Mouse (Mus musculus) brain, embryonic 14.5 days (tissue): ENCODE measurements at regions not wholly inside any gene's neighbourhood (a gene's known extent, or its start where the extent isn't known, plus 50 kb on each side); places are given as distances from the start of the nearest gene placed in this dataset.

Source experiments
- CTCF ChIP-seq: fragments of 200-500 bp; IDR thresholded peaks from 2 replicates; pipeline ENCODE4 v1.5.1; 2012; ENCODE audit warnings: inconsistent platforms, mild to moderate bottlenecking, moderate library complexity, borderline replicate concordance; ENCODE audit not compliant: insufficient read depth, insufficient read length; ENCODE audit errors: extremely low read depth
- POLR2A ChIP-seq: fragments of 200-500 bp; IDR thresholded peaks from 2 replicates; pipeline ENCODE4 v1.6.1; 2012; ENCODE audit warnings: mild to moderate bottlenecking, inconsistent platforms, borderline replicate concordance; ENCODE audit not compliant: poor library complexity, insufficient read depth, insufficient read length, severe bottlenecking; ENCODE audit errors: extremely low read depth

- TF ChIP-seq CTCF (no peak), POLR2A (no peak)
These were observed 130.8 kb downstream of the Tas2r134 start for GRCm38 (mm10) chr2:51758093-51758492.
